Mouse (Mus musculus): ENCODE measurements around the gene Slco1b2. TPM values are rescaled to one million over a fixed set of nuclear protein-coding genes. Genes with fewer than 3 reads are reported as not detected.

The Slco1b2 gene
- polyA plus RNA-seq (2015; fragmentation: Nextera tagmentation; extraction: Ambion mirVana): 3.6 and 7.2 TPM in 2 replicates

DNA sequence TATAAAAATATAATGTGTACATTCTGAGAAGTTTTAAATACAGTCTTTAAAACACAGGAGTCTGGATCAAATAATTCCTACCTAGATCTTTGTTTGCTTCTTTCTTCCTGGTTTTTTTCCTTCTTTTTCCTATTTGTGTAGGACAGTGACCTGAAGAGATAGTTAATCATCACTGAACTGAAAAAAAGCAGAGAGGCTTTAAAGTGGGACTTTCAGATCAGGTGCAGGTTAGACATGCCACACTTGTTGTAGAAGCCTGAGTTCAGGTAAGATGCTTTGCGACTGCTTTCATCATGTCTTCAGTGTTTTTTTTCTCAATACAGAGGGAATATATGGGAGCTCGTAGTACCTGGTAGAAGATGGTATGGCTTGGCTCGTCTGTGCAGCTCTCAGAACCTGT is at the start of gene Slco1b2:
Gene Slco1b2, plus strand, starts transcription at position 228 of the 400 bp plus-strand sequence.

Other genes starting within 250 kb of the Slco1b2 start
- gene Slco1c1, start 105.2 kb upstream of the Slco1b2 start, polyA plus RNA-seq (2015; fragmentation: Nextera tagmentation; extraction: Ambion mirVana): 0.25 and 0.30 TPM in 2 replicates
- not detected in 2 replicates for gene Gm5724, start 144.3 kb downstream of the Slco1b2 start, polyA plus RNA-seq (2015; fragmentation: Nextera tagmentation; extraction: Ambion mirVana)
- gene Slco1a4, start 226.7 kb downstream of the Slco1b2 start, polyA plus RNA-seq (2015; fragmentation: Nextera tagmentation; extraction: Ambion mirVana): 1.0 and 1.9 TPM in 2 replicates